Mouse (Mus musculus): ENCODE results near the gene Drd5.

GRCm38 (mm10) chr5:38277098-38277866 lies 41.9 kb upstream of the Drd5 start:
- TF ChIP-seq CTCF (IDR thresholded peaks at IDR 0.05; ENCODE audit: borderline replicate concordance, extremely low read depth, insufficient read depth, insufficient read length), result no peak
- TF ChIP-seq POLR2A (IDR thresholded peaks at IDR 0.05; ENCODE audit: borderline replicate concordance, extremely low read depth, insufficient read depth, insufficient read length, poor library complexity, severe bottlenecking), result no peak

Measured in brain, embryonic 14.5 days (tissue).